In genomic region chr3:104638403-104638779, GRCm38 (mm10) we compare ENCODE assay signal across 7 mouse cellular contexts. TPM values are rescaled to one million over a fixed set of nuclear protein-coding genes. Genes with fewer than 3 reads are reported as not detected.
DNase-seq lines count a peak whose midpoint lies in the region; ATAC-seq lines count a peak whose summit lies in the region.

Slc16a1 (plus strand) TSS chr3:104638668.

- no peaks in the 10 kb centered on the region for H3K9me3 ChIP-seq in intestine, embryonic 15.5 days
- H3K9me3 ChIP-seq in midbrain, embryonic 10.5 days (replicated peaks): no peaks in the 10 kb centered on the region

- H3K4me2 ChIP-seq in intestine, embryonic 15.5 days (replicated peaks): peak within 1 kb of the TSS; percentile 97

- peak within 1 kb of the TSS; percentile 91 for H3K4me3 ChIP-seq in intestine, embryonic 15.5 days (replicated peaks)
- H3K4me3 ChIP-seq in midbrain, embryonic 10.5 days: peak within 1 kb of the TSS; percentile 90

- H3K4me1 ChIP-seq in intestine, embryonic 15.5 days (replicated peaks): 0 out of 2 replicates have a peak, but pooled peaks cover 4% of the 10 kb centered on the region
- peaks cover 36% of the 10 kb centered on the region for H3K4me1 ChIP-seq in midbrain, embryonic 10.5 days

- H3K9ac ChIP-seq in intestine, embryonic 15.5 days: peak within 1 kb of the TSS; percentile 82

- ATAC-seq in intestine, embryonic 15.5 days: peak; percentile 98

- under 1% methylated on average over 50 of the region's 50 CpGs for WGBS in intestine, embryonic 15.5 days
- under 1% methylated on average over 49 of the region's 50 CpGs for WGBS in midbrain, embryonic 10.5 days

- peak; percentile 92 to 97 for DNase-seq in adrenal gland, adult (ENCODE audit: inconsistent age in 2 of 2, low spot score in 1 of 2)
- peak; percentile 95 for DNase-seq in embryo, embryonic 10.5 days (ENCODE audit: low spot score)
- DNase-seq in gastrocnemius, postnatal 25 days: peak; percentile 90
- peak; percentile 88 to 92 for DNase-seq in left cerebral cortex, postnatal 25 days (ENCODE audit: low spot score in 2 of 2)
- DNase-seq in midbrain, embryonic 10.5 days (ENCODE audit: low spot score): peak; percentile 92
- peak; percentile 90 for DNase-seq in right cerebral cortex, postnatal 4 days

- no peaks in the 10 kb centered on the region for H3K27me3 ChIP-seq in intestine, embryonic 15.5 days (replicated peaks)
- no peaks in the 10 kb centered on the region for H3K27me3 ChIP-seq in midbrain, embryonic 10.5 days (ENCODE audit: low read depth, poor library complexity, severe bottlenecking)

- intact Hi-C loops in left cerebral cortex, postnatal 25 days (cut with DNase I): loop anchor here (2.0 kb wide), 3 partner anchors 36 to 126 kb away; no protein-coding TSS in a partner anchor

- peak within 1 kb of the TSS; percentile 80 for H3K27ac ChIP-seq in intestine, embryonic 15.5 days
- H3K27ac ChIP-seq in midbrain, embryonic 10.5 days (replicated peaks): peak within 1 kb of the TSS; percentile 91

- H3K36me3 ChIP-seq in intestine, embryonic 15.5 days: no peaks in the 10 kb centered on the region
- H3K36me3 ChIP-seq in midbrain, embryonic 10.5 days: no peaks in the 10 kb centered on the region

RNA-seq across cellular contexts. Expression of gene Slc16a1, which starts in this region (rescaled TPM):
- 10 to 100 TPM; 27.4 to 28.3 TPM for total RNA-seq in gastrocnemius, postnatal 25 days (2021)
- polyA plus RNA-seq in intestine, embryonic 15.5 days (2015; fragmentation: Nextera tagmentation; extraction: Ambion mirVana): 45.7 and 50.0 TPM in 2 replicates
- 10 to 100 TPM; 23.0 to 23.2 TPM for total RNA-seq in left cerebral cortex, postnatal 25 days (2021)
- polyA plus RNA-seq in midbrain, embryonic 10.5 days (2016; fragmentation: Nextera tagmentation; extraction: Ambion mirVana): 32.8 and 44.3 TPM in 2 replicates

Comparison
In these comparisons a context has a peak if more than half of its experiments do, and no peak if none do; other contexts are left out.
1. Peak in every context shown above with its lines: DNase-seq, ATAC-seq, H3K4me3 ChIP-seq and H3K27ac ChIP-seq.